Mouse (Mus musculus) myocyte (in vitro differentiated cells): Measurements from ENCODE around the gene Prdm2. TPM values are rescaled to one million over a fixed set of nuclear protein-coding genes. Genes with fewer than 3 reads are reported as not detected.

Source experiments
- H3K27me3 ChIP-seq: one replicate; pipeline ENCODE4 v1.6.1; 2011; ENCODE audit not compliant: control insufficient read depth, insufficient read depth, insufficient read length
- H3K36me3 ChIP-seq: one replicate; pipeline ENCODE4 v1.6.1; 2011; ENCODE audit not compliant: control insufficient read depth, insufficient read depth
- H3K4me2 ChIP-seq: one replicate; pipeline ENCODE4 v1.6.1; 2011; ENCODE audit warnings: low read depth, control low read depth
- H3K4me3 ChIP-seq: one replicate; pipeline ENCODE4 v1.5.1; 2011; ENCODE audit warnings: mild to moderate bottlenecking, control low read depth, moderate library complexity
- H3K79me2 ChIP-seq: one replicate; pipeline ENCODE4 v1.6.1; 2011; ENCODE audit not compliant: control insufficient read depth, insufficient read depth
- H3ac ChIP-seq: one replicate; pipeline ENCODE4 v1.6.1; 2011; ENCODE audit not compliant: control insufficient read depth, insufficient read length
- CEBPB ChIP-seq: IDR thresholded peaks from 2 replicates; pipeline ENCODE4 v1.6.1; 2011; ENCODE audit warnings: mild to moderate bottlenecking, moderate library complexity; ENCODE audit not compliant: poor library complexity, insufficient read depth, severe bottlenecking
- E2F4 ChIP-seq: IDR thresholded peaks from one replicate; pipeline ENCODE4 v1.6.1; 2011; ENCODE audit warnings: mild to moderate bottlenecking, control low read depth, moderate library complexity; ENCODE audit not compliant: insufficient read depth
- MAX ChIP-seq: IDR thresholded peaks from one replicate; pipeline ENCODE4 v1.6.1; 2011; ENCODE audit warnings: low read depth, mild to moderate bottlenecking, control low read depth
- MYOD1 ChIP-seq, 3 experiments: IDR thresholded peaks; one replicate each; pipeline ENCODE4 v1.6.1; 2011; ENCODE audit warnings: control low read depth in 2 of 3, low read depth in 2 of 3, mild to moderate bottlenecking in 2 of 3, moderate library complexity in 1 of 3; ENCODE audit not compliant: insufficient read length in 2 of 3, control insufficient read depth in 1 of 3
- MYOG ChIP-seq, 3 experiments: IDR thresholded peaks; one replicate each; pipeline ENCODE4 v1.6.1; 2011; ENCODE audit warnings: control low read depth in 2 of 3, low read depth in 2 of 3, mild to moderate bottlenecking in 2 of 3; ENCODE audit not compliant: insufficient read length in 2 of 3, control insufficient read depth in 1 of 3, insufficient read depth in 1 of 3
- POLR2A ChIP-seq: IDR thresholded peaks from one replicate; pipeline ENCODE4 v1.6.1; 2011; ENCODE audit warnings: low read depth, mild to moderate bottlenecking, control low read depth, moderate library complexity; ENCODE audit not compliant: insufficient read length
- POLR2AphosphoS2 ChIP-seq: IDR thresholded peaks from one replicate; pipeline ENCODE4 v1.6.1; 2011; ENCODE audit warnings: low read depth, control low read depth; ENCODE audit not compliant: insufficient read length
- REST ChIP-seq: IDR thresholded peaks from one replicate; pipeline ENCODE4 v1.6.1; 2011; ENCODE audit warnings: mild to moderate bottlenecking, control low read depth, moderate library complexity; ENCODE audit not compliant: insufficient read depth, insufficient read length
- SRF ChIP-seq: IDR thresholded peaks from one replicate; pipeline ENCODE4 v1.6.1; 2011; ENCODE audit warnings: low read depth; ENCODE audit not compliant: control insufficient read depth, insufficient read length
- TCF12 ChIP-seq: IDR thresholded peaks from one replicate; pipeline ENCODE4 v1.6.1; 2011; ENCODE audit warnings: mild to moderate bottlenecking, control low read depth; ENCODE audit not compliant: poor library complexity, insufficient read depth, severe bottlenecking
- TCF3 ChIP-seq: IDR thresholded peaks from one replicate; pipeline ENCODE4 v1.6.1; 2011; ENCODE audit warnings: low read depth, control low read depth; ENCODE audit not compliant: insufficient read length
- USF1 ChIP-seq: IDR thresholded peaks from one replicate; pipeline ENCODE4 v1.6.1; 2011; ENCODE audit warnings: low read depth, mild to moderate bottlenecking, control low read depth, moderate library complexity
- polyA plus RNA-seq: library from polyadenylated mRNA; unstranded; fragments of >200 nt; fragmentation: generic; extraction: Trizol; gene quantifications from one replicate; pipeline ENCODE4 v1.2.1, GENCODE M21; 2012; ENCODE audit warnings: missing spikeins

Prdm2 gene
- polyA plus RNA-seq, 1 experiment: 14.5 TPM

DNA sequence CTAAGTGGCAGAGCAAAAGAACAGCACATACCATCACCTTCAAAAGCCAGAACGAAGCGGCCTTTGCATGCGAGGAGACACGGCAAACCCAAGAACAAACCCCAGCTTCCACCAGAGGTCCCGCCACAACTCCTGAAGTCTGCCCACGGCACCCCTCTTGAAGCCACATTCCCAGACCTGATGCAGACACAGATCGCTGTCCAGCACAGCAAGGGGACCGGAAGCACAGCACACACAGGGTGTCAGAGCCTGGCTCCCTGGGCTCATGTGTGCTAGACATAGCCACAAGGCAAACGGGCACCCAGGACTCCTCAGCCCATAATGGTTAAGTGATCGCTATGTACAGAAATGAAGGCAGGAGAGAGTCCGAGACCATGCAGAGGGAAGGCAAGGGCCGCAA is 96.9 kb downstream of the Prdm2 start:
- no peak for TF ChIP-seq MYOD1 (IDR thresholded peaks at IDR 0.05; ENCODE audit: control insufficient read depth in 1 of 3, insufficient read length in 2 of 3, low read depth in 2 of 3)
- TF ChIP-seq USF1: no peak
- no peak for TF ChIP-seq POLR2AphosphoS2
- no peak for TF ChIP-seq POLR2A
- no peak for TF ChIP-seq SRF
- TF ChIP-seq REST: peak; percentile 49
- no peaks in the 10 kb centered on the region for H3K36me3 ChIP-seq
- H3K79me2 ChIP-seq: peaks cover 5% of the 10 kb centered on the region
- no peaks in the 10 kb centered on the region for H3K27me3 ChIP-seq
- H3K4me2 ChIP-seq: no peak overlapping the region
- no peak overlapping the region for H3ac ChIP-seq
- no peak overlapping the region for H3K4me3 ChIP-seq

DNA sequence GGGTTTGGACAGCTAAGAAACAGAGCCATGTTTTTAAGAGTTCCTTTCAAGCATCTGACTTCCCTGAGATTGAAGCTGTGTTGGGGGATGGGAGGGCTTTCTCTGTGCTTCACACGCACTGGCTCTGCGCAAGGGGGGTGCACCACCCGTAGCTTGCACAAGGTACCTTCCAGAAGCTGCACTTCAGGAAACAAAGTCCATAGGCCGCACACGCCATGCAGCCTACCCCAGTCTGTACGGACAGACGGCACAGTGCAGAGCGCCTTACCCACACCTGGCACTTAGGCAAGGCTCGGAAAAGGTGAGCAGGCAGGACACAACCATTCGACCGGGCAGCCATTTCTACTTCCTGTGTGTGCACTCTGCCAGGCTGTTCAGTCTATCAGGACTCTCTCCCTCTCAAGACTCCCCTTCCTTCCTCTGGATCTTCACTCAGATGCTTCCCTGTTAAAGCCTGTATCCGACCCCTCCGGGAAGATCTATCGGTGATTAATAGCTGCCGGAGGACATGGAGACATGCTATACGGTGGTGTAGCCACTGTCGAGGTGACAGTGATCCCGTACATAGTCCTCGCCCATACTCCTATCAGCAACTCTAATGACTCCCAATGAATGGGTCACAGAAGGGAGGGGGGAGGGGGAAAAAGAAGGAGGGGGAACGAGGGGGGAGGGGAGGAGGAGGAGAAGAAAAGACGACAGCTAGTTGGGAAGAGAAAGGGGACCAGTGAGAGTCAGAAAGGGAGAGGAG is 98.4 kb downstream of the Prdm2 start:
- no peak overlapping the region for H3K4me3 ChIP-seq
- H3K79me2 ChIP-seq: no peaks in the 10 kb centered on the region
- H3K4me2 ChIP-seq: no peak overlapping the region
- TF ChIP-seq POLR2AphosphoS2: peak; percentile 23
- TF ChIP-seq E2F4: no peak
- H3ac ChIP-seq: no peak overlapping the region
- no peaks in the 10 kb centered on the region for H3K36me3 ChIP-seq
- no peaks in the 10 kb centered on the region for H3K27me3 ChIP-seq

DNA sequence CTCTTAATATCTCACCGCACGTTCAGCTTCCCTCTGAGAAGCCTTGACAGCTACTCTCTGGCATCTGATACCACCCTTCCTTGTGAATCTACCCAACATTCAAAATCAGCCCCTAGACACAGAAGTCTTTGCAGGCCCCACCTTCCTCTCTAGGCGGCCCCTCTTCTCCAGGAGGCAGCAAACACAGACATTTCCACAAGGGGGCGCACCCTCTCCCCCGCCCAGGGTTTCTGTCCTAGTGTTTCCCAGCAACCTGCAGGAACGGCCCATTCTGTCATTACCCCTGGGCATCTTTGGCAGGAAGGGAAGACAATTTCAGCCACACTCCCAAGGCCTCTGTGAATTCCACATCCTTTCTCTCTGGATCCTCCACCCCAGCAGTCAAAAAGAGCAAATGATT is 99.8 kb downstream of the Prdm2 start:
- Histone ChIP-seq H3K4me3 (no peak overlapping the region), H3K4me2 (no peak overlapping the region), H3K27me3 (no peaks in the 10 kb centered on the region), H3ac (no peak overlapping the region), H3K79me2 (no peaks in the 10 kb centered on the region), H3K36me3 (no peaks in the 10 kb centered on the region)
- TF ChIP-seq TCF3: no peak
- TF ChIP-seq POLR2A: no peak
- TF ChIP-seq SRF: no peak
- TF ChIP-seq CEBPB: no peak
- TF ChIP-seq MYOG (IDR thresholded peaks at IDR 0.05; ENCODE audit: control insufficient read depth in 1 of 3, insufficient read depth in 1 of 3, insufficient read length in 2 of 3, low read depth in 2 of 3): no peak
- no peak for TF ChIP-seq MAX
- no peak for TF ChIP-seq TCF12
- TF ChIP-seq REST: no peak
- TF ChIP-seq MYOD1 (IDR thresholded peaks at IDR 0.05; ENCODE audit: control insufficient read depth in 1 of 3, insufficient read length in 2 of 3, low read depth in 2 of 3): no peak
- no peak for TF ChIP-seq E2F4
- TF ChIP-seq POLR2AphosphoS2: no peak
- no peak for TF ChIP-seq USF1

DNA sequence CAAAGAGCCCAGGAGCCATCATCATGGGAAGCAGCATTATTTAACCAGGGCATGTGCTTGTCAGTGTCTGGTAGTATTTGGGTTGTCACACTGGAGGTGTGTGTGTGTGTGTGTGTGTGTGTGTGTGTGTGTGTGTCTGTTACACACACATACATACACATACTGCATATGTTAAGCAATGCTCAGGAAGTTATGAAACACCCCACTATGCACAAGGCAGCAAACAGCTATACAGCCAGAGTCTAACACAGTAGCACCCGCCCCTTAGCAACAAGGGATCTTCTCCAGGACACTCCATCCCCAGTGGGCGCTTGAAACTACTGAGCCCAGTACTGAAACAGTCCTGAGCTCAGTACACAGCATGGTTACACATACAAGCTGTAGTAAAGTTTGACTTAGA is 100.4 kb downstream of the Prdm2 start:
- TF ChIP-seq CEBPB: no peak
- no peak for TF ChIP-seq POLR2A
- TF ChIP-seq TCF12: no peak
- no peak for TF ChIP-seq USF1
- TF ChIP-seq MYOD1 (IDR thresholded peaks at IDR 0.05; ENCODE audit: control insufficient read depth in 1 of 3, insufficient read length in 2 of 3, low read depth in 2 of 3): no peak
- no peak for TF ChIP-seq E2F4
- TF ChIP-seq MAX: no peak
- no peak for TF ChIP-seq MYOG (IDR thresholded peaks at IDR 0.05; ENCODE audit: control insufficient read depth in 1 of 3, insufficient read depth in 1 of 3, insufficient read length in 2 of 3, low read depth in 2 of 3)
- TF ChIP-seq TCF3: no peak
- TF ChIP-seq SRF: no peak
- TF ChIP-seq REST: no peak
- TF ChIP-seq POLR2AphosphoS2: no peak
- no peak overlapping the region for H3K4me3 ChIP-seq
- no peak overlapping the region for H3ac ChIP-seq
- H3K27me3 ChIP-seq: no peaks in the 10 kb centered on the region
- H3K4me2 ChIP-seq: no peak overlapping the region
- no peaks in the 10 kb centered on the region for H3K36me3 ChIP-seq
- no peaks in the 10 kb centered on the region for H3K79me2 ChIP-seq

DNA sequence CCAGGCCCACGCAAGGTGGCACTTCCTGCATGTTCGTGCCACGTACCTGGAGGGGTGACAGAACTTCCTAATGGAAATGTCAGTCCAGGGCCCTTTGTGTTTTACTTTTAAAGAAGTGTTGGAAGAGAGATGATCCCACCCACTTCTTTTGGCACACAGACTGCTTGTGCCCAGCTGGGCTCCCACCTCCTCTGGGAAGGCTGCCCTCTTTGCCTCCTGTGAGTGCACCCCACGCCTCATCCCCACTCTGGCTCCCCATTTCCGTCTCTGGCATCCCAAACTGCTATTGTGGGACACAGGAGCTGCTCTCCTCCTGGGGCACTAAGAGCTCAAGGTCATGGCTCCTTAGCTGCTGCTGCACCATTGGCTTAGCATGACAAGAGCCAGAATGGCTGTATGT is 100.9 kb downstream of the Prdm2 start:
- TF ChIP-seq MYOG (IDR thresholded peaks at IDR 0.05; ENCODE audit: control insufficient read depth in 1 of 3, insufficient read depth in 1 of 3, insufficient read length in 2 of 3, low read depth in 2 of 3) (no peak), TCF3 (no peak), POLR2A (no peak), CEBPB (no peak), TCF12 (no peak), POLR2AphosphoS2 (no peak), REST (no peak), MAX (no peak), MYOD1 (IDR thresholded peaks at IDR 0.05; ENCODE audit: control insufficient read depth in 1 of 3, insufficient read length in 2 of 3, low read depth in 2 of 3) (no peak), SRF (no peak), USF1 (no peak), E2F4 (no peak)
- Histone ChIP-seq H3K36me3 (no peaks in the 10 kb centered on the region), H3K4me2 (no peak overlapping the region), H3K79me2 (no peaks in the 10 kb centered on the region), H3K27me3 (no peaks in the 10 kb centered on the region), H3K4me3 (no peak overlapping the region), H3ac (no peak overlapping the region)
